Mouse (Mus musculus): ENCODE data around the gene Hs1bp3. TPM values are rescaled to one million over a fixed set of nuclear protein-coding genes. Genes with fewer than 3 reads are reported as not detected.
A peak's percentile ranks its signal among the peaks of the same experiment; 100 is the strongest.

Gene Hs1bp3
- polyA plus RNA-seq, 1 experiment from 2014 or later: 17.5 TPM

DNA sequence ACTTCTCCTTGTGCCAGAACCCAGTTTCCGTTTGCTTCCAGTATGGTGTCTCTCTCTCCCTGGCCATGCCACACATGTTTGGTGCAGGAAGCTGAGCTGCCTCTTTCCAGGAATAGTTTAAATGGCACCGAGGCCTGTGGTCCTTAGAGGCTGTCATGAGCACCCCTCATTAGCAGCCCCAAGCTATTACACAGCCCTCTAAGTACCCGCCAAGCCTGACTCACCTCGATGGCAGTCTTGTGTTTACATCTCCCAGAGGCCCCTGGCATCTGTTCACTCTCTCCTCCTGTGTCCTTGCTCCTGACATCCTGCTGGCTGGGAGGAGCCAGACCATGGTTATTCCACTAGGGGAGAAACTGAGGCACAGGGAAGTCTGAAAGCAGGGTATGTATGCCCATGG, 25.3 kb downstream of the Hs1bp3 start:
- Histone ChIP-seq H3K9ac (replicated peaks) (no peak overlapping the region), H3K4me2 (no peak overlapping the region), H3K27ac (no peak overlapping the region), H3K9me3 (no peaks in the 10 kb centered on the region), H3K36me3 (peaks cover 72% of the 10 kb centered on the region), H3K4me3 (replicated peaks) (no peak overlapping the region), H3K4me1 (replicated peaks) (no peaks in the 10 kb centered on the region), H3K27me3 (no peaks in the 10 kb centered on the region)
- no peak for ATAC-seq (ENCODE audit: insufficient number of reproducible peaks, insufficient read depth, low FRiP score, low TSS enrichment, low read depth)
- 37% methylated on average over 4 of the region's 4 CpGs for WGBS

DNA sequence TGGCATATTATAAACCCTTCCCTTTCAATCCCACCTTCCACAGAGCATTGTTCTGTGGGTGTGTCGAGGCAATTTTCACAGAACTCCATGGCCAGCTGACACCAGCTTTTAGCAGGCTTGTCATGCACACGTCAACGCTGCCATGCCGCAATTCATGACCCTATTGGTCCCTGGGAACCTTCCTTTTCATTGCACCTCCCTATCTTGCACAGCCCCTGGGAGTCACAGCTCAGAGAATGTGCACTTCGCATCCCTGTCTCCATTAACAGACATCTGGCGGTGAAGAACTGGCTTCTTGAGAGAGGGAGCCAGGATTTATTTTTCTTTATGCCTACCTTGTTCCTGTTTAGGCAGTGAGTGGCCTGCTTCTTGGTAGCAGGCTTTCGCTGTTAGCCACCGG, 25.7 kb downstream of the Hs1bp3 start:
- no peaks in the 10 kb centered on the region for H3K4me1 ChIP-seq (replicated peaks)
- ATAC-seq (ENCODE audit: insufficient number of reproducible peaks, insufficient read depth, low FRiP score, low TSS enrichment, low read depth): no peak
- H3K27me3 ChIP-seq: no peaks in the 10 kb centered on the region
- H3K4me3 ChIP-seq (replicated peaks): no peak overlapping the region
- H3K9ac ChIP-seq (replicated peaks): no peak overlapping the region
- no peaks in the 10 kb centered on the region for H3K9me3 ChIP-seq
- H3K4me2 ChIP-seq: no peak overlapping the region
- peaks cover 72% of the 10 kb centered on the region for H3K36me3 ChIP-seq
- 78% methylated on average over 8 of the region's 8 CpGs for WGBS
- no peak overlapping the region for H3K27ac ChIP-seq

DNA sequence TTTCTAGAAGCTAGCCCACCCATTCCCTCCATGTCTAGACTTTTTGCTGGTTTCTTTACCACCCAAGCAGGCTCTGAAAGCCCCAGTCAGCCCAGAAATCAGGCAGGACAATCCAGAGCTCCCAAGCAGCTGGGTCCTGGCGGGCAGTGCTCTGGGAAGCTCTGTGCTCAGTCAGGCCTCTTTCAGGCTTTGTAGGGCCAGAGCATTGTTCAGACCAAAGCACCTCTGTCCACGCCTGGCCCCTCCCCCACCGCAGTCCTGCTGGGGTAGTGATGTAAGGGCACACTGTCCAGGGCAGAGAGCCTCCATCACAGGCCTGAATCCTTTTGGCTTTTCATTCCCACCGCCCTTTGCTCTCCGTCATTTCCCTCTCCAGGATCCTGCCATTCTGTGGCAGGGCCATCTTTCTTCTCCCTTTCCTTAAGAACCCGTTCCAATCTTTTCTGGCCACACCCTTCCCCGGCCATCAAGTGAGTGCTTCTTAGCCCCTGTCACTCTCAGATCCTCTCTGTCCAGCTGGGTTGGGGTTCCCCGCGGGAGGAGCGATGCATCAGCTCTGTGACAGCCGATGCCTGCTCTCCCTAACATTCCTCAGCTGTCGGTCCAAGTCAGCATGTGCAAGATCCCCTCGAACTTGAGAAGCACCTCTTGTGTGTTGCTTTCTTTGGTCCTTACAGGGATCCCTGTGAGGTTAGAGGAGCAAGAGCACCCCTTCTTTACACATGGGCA, 26.5 kb downstream of the Hs1bp3 start:
- H3K4me2 ChIP-seq: no peak overlapping the region
- no peak overlapping the region for H3K4me3 ChIP-seq (replicated peaks)
- no peak overlapping the region for H3K27ac ChIP-seq
- 66% methylated on average over 13 of the region's 13 CpGs for WGBS
- H3K36me3 ChIP-seq: peaks cover 72% of the 10 kb centered on the region
- H3K9me3 ChIP-seq: no peaks in the 10 kb centered on the region
- no peaks in the 10 kb centered on the region for H3K27me3 ChIP-seq
- no peaks in the 10 kb centered on the region for H3K4me1 ChIP-seq (replicated peaks)
- H3K9ac ChIP-seq (replicated peaks): no peak overlapping the region; the same call in 1 of the 2 replicates
- no peak for ATAC-seq (ENCODE audit: insufficient number of reproducible peaks, insufficient read depth, low FRiP score, low TSS enrichment, low read depth)

DNA sequence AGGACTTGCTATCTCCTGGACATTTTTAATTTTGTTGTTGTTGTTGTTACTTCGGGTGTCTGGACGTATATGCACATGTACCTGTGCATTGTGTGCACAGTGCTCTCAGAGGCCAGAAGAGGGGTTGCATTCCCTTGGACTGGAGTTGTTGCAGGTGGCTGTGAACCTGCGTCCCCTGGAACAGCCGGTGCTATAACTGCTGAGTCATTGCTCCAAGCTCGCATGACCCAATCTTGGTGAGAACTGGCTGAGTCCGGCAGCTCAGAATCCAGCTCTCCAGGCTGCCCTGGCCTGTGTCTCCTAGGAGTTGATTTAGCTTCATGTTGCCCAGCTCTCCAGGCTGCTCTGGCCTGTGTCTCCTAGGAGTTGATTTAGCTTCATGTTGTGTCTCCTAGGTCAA, 27.8 kb downstream of the Hs1bp3 start:
- H3K9me3 ChIP-seq: no peaks in the 10 kb centered on the region
- ATAC-seq (ENCODE audit: insufficient number of reproducible peaks, insufficient read depth, low FRiP score, low TSS enrichment, low read depth): no peak
- 0 out of 2 replicates have a peak, but pooled peaks cover 3% of the 10 kb centered on the region for H3K4me1 ChIP-seq (replicated peaks)
- peaks cover 64% of the 10 kb centered on the region for H3K36me3 ChIP-seq
- no peak overlapping the region for H3K4me3 ChIP-seq (replicated peaks)
- no peak overlapping the region for H3K4me2 ChIP-seq
- no peak overlapping the region for H3K9ac ChIP-seq (replicated peaks)
- WGBS: 92% methylated on average over 6 of the region's 6 CpGs
- H3K27me3 ChIP-seq: no peaks in the 10 kb centered on the region
- H3K27ac ChIP-seq: no peak overlapping the region

DNA sequence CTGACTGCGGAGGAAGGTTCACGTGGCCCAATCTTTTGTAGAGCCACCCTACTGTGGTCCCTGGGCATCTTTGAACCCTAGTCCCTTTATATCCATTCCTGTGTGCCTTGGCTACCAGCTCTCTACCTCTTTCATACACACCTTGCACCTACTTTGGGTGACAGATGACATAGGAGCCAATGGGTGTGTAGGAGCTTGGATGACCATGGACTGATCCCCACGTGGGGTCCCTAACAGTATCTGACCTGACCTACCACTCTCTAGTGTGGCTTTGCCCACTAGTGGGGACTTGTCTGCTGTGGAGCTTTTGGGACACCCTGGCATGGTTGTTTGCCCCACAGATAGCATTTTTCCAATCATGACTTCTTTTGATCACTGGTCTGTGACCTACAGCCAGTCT, 30.1 kb downstream of the Hs1bp3 start:
- ATAC-seq (ENCODE audit: insufficient number of reproducible peaks, insufficient read depth, low FRiP score, low TSS enrichment, low read depth): no peak
- H3K36me3 ChIP-seq: peaks cover 41% of the 10 kb centered on the region
- no peaks in the 10 kb centered on the region for H3K27me3 ChIP-seq
- 99% methylated on average over 3 of the region's 3 CpGs for WGBS
- H3K27ac ChIP-seq: no peak overlapping the region
- no peaks in the 10 kb centered on the region for H3K9me3 ChIP-seq
- H3K4me2 ChIP-seq: no peak overlapping the region
- no peak overlapping the region for H3K4me3 ChIP-seq (replicated peaks)
- 0 out of 2 replicates have a peak, but pooled peaks cover 3% of the 10 kb centered on the region for H3K4me1 ChIP-seq (replicated peaks)
- no peak overlapping the region for H3K9ac ChIP-seq (replicated peaks)

DNA sequence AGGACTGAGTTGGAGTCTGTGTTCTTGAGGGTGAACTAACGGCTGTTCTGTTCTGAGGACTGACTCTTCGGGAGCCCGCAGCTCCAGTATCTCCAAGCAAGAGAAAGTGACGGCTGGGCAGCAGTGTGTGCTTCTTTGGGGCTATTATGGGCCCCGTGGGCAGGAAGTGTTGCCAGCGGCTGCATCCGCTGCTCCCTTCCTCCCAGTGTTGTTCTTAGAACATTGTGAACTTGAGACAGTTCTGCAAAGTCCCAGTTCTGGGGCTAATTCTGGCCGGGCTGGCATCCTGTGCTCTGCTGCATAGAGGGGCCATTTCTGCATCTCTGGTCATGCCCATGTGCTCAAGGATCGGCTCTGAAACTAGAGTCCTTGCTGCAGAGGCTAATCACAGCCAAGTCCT, 31.7 kb downstream of the Hs1bp3 start:
- WGBS: 68% methylated on average over 9 of the region's 9 CpGs
- H3K4me2 ChIP-seq: no peak overlapping the region
- ATAC-seq (ENCODE audit: insufficient number of reproducible peaks, insufficient read depth, low FRiP score, low TSS enrichment, low read depth): no peak
- no peaks in the 10 kb centered on the region for H3K9me3 ChIP-seq
- no peak overlapping the region for H3K9ac ChIP-seq (replicated peaks)
- peaks cover 10% of the 10 kb centered on the region; the same call in 1 of the 2 replicates for H3K4me1 ChIP-seq (replicated peaks)
- peaks cover 25% of the 10 kb centered on the region for H3K36me3 ChIP-seq
- H3K27me3 ChIP-seq: no peaks in the 10 kb centered on the region
- H3K4me3 ChIP-seq (replicated peaks): no peak overlapping the region
- 0 out of 2 replicates have a peak overlapping the region, but pooled peaks have one; percentile 23 for H3K27ac ChIP-seq

DNA sequence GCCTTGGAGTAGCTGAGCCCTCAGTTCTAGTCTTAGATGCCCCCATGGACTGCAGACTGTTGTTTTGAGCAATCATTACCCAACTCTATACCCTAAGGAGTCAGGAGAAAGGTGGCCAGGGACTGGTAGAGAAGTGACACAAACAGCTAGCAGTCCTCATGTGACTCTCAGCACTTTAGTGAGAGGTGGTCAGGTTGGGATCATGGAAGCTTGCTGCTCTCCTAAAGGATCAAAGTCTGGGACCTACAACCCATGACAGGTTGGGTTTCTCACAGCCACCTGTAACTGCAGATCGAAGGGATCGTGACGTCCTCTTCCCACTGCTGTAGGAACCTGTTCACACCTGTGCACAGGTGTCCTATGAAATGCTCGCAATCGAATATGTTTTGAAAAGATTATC, 32.3 kb downstream of the Hs1bp3 start:
- WGBS: 97% methylated on average over 5 of the region's 5 CpGs
- H3K27ac ChIP-seq: 0 out of 2 replicates have a peak overlapping the region, but pooled peaks have one; percentile 17
- peaks cover 10% of the 10 kb centered on the region; the same call in 1 of the 2 replicates for H3K4me1 ChIP-seq (replicated peaks)
- H3K27me3 ChIP-seq: no peaks in the 10 kb centered on the region
- no peak overlapping the region for H3K4me3 ChIP-seq (replicated peaks)
- no peak overlapping the region for H3K4me2 ChIP-seq
- H3K36me3 ChIP-seq: peaks cover 21% of the 10 kb centered on the region
- ATAC-seq (ENCODE audit: insufficient number of reproducible peaks, insufficient read depth, low FRiP score, low TSS enrichment, low read depth): no peak
- no peaks in the 10 kb centered on the region for H3K9me3 ChIP-seq
- no peak overlapping the region for H3K9ac ChIP-seq (replicated peaks)

DNA sequence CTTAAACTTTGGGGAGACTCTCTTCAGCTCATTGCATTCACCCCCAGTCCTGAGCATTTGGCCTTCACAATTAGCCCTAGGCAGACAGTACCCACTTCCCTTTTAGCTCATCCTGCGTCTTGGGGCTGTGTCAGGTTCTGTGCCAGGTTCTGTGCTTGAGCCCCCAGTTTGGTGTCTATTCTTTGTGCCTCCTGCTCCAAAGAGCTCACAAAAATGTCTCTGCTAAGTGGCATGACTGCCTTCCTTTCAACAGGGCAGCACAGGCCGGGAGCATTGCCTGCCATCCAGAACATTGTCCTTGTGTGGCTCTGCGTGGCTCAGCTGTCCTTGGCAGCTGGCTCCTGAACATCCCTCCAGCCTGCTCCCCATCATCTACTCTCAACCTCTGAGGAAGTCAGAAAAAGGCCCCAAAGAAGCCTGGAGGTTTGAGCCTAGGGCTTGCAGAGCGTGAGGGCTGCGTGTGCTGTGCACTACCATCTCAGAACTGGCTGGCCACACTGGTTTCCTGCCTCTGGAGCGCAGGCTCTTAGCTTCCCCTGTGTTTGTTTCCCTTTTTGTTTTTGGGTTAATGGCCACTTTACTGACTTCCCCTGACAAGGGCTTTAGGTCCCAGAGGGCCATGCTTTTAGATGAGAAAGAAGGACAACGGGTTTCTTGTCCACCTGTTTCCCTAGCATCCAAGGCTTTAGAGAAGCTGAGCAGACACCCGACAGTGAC, 34.7 kb downstream of the Hs1bp3 start:
- no peaks in the 10 kb centered on the region for H3K27me3 ChIP-seq
- H3K27ac ChIP-seq: no peak overlapping the region
- no peak overlapping the region for H3K4me2 ChIP-seq
- ATAC-seq (ENCODE audit: insufficient number of reproducible peaks, insufficient read depth, low FRiP score, low TSS enrichment, low read depth): no peak
- H3K4me3 ChIP-seq (replicated peaks): no peak overlapping the region
- H3K9me3 ChIP-seq: no peaks in the 10 kb centered on the region
- 89% methylated on average over 8 of the region's 8 CpGs for WGBS
- H3K4me1 ChIP-seq (replicated peaks): peaks cover 10% of the 10 kb centered on the region; the same call in 1 of the 2 replicates
- H3K9ac ChIP-seq (replicated peaks): no peak overlapping the region
- peaks cover 3% of the 10 kb centered on the region; the same call in 1 of the 2 replicates for H3K36me3 ChIP-seq

DNA sequence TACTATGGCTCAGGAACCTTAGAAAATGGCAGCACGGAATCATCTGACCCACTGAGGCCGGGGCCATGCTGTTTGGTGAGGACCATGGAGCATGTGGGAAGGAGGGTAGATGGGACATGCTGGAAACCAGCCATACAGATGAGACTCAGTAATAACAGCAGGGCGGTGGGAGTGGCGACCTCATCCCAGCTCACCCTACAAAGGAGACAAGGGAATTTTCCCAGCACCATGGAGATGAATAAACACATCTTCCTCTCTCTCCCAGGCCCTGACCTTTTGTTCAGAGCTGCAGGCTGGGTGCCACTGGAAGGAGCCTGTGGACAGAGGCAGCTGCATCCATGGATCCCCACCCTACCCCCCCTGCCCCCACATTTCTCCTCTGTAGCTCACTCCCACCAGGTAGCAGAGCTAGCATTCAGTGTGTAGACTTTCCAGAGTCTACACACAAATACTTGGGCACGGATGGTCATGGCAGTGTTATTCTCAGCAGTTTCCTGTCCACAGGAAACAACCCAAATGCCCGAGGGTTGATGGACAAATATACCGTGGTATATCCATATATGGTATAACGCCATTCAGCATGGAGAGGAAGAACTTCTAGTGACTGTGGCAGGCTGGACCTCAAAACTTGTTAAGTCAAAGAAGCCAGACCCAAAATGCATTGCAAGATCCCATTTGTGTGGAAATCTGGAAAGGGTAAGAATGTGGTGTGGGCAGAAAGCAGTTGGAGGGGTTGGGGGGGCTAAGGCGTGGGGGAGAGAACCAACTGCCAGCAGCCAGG, 35.7 kb downstream of the Hs1bp3 start:
- no peak overlapping the region for H3K4me2 ChIP-seq
- 75% methylated on average over 9 of the region's 9 CpGs for WGBS
- no peaks in the 10 kb centered on the region for H3K36me3 ChIP-seq
- peaks cover 10% of the 10 kb centered on the region; the same call in 1 of the 2 replicates for H3K4me1 ChIP-seq (replicated peaks)
- H3K27ac ChIP-seq: 0 out of 2 replicates have a peak overlapping the region, but pooled peaks have one; percentile 35
- no peak overlapping the region for H3K4me3 ChIP-seq (replicated peaks)
- no peaks in the 10 kb centered on the region for H3K9me3 ChIP-seq
- H3K27me3 ChIP-seq: no peaks in the 10 kb centered on the region
- no peak for ATAC-seq (ENCODE audit: insufficient number of reproducible peaks, insufficient read depth, low FRiP score, low TSS enrichment, low read depth)
- H3K9ac ChIP-seq (replicated peaks): no peak overlapping the region

DNA sequence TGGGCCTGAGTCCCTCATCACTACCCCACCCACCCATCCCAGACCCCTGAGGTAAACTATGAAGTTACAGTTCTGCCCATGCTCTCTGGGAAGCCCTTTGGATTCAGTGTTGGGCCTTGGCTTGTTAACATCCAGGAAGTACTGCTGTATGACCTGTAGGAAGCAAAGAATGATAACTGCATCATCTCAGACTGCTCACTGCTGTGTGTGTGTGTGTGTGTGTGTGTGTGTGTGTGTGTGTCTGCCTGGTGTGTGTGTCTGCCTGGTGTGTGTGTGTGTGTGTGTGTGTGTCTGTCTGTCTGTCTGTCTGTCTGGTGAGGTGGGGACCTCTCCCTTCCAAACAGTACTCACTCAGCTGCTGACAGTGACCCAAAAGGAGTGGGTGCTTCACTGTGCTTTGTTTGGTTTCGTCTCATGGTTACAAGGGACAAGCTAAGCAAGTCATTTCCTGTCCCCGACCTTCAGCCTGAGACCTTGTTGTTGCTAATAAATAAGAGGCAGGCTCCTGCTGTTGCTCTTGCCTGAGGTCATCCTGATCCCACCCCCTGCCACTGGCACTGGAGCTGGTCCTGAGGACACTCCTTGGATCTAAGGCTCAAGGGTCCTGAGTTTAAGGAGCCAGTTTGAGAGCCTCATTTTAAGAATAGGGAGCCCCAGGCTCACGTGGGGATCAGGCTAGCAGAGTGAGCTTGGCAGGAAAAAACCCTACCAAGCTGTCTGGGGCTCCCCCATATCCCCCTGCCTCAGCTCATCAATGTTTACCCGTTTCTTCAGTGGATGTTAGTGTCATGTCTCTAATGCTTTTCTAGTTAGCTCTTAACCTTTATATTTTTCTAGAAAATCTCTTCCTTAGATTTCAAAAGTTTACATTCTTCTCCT, 38.0 kb downstream of the Hs1bp3 start:
- Histone ChIP-seq H3K27ac (no peak overlapping the region), H3K9me3 (0 out of 2 replicates have a peak, but pooled peaks cover 4% of the 10 kb centered on the region), H3K9ac (replicated peaks) (no peak overlapping the region), H3K4me2 (no peak overlapping the region), H3K27me3 (no peaks in the 10 kb centered on the region), H3K4me1 (replicated peaks) (peaks cover 6% of the 10 kb centered on the region; the same call in 1 of the 2 replicates), H3K36me3 (no peaks in the 10 kb centered on the region), H3K4me3 (replicated peaks) (no peak overlapping the region)
- ATAC-seq (ENCODE audit: insufficient number of reproducible peaks, insufficient read depth, low FRiP score, low TSS enrichment, low read depth): no peak
- WGBS: 27% methylated on average over 4 of the region's 4 CpGs
